Mouse (Mus musculus) brain, embryonic 14.5 days (tissue): Measurements from ENCODE around the gene Gm20721.

Source experiments
- CTCF ChIP-seq: fragments of 200-500 bp; IDR thresholded peaks from 2 replicates; pipeline ENCODE4 v1.5.1; 2012; ENCODE audit warnings: inconsistent platforms, mild to moderate bottlenecking, moderate library complexity, borderline replicate concordance; ENCODE audit not compliant: insufficient read depth, insufficient read length; ENCODE audit errors: extremely low read depth
- POLR2A ChIP-seq: fragments of 200-500 bp; IDR thresholded peaks from 2 replicates; pipeline ENCODE4 v1.6.1; 2012; ENCODE audit warnings: mild to moderate bottlenecking, inconsistent platforms, borderline replicate concordance; ENCODE audit not compliant: poor library complexity, insufficient read depth, insufficient read length, severe bottlenecking; ENCODE audit errors: extremely low read depth

DNA sequence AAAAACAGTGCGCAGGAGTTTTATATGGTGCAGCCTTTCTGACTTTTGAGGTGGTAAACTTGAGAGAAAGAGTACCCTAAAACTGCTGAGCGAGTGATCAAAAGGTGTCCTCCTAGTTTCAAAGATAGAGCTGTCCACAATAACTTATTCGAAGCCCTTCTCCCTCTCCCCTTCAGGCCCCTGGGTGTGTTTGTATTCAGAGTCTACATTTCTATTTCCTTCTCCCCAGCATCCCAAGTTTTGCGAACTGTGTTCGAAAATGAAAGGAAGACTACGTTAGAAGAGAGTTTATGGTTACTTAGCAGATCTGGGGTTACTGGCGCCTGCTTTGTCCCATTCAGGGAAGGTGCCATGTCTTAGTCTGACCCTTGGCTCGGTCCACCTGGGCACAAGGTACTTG, 20.0 kb downstream of the Gm20721 start:
- TF ChIP-seq CTCF (no peak), POLR2A (no peak)
